Mouse (Mus musculus) lung, embryonic 14.5 days (tissue): ENCODE measurements around the gene Nrxn3. TPM values are rescaled to one million over a fixed set of nuclear protein-coding genes. Genes with fewer than 3 reads are reported as not detected.

Source experiments
- ATAC-seq: fragments of 200-750 bp; cut with Nextera tagmentation; 2 replicates; pipeline ENCODE4 v1.8.0; 2017; ENCODE audit warnings: mild to moderate bottlenecking, moderate TSS enrichment, moderate library complexity; ENCODE audit not compliant: insufficient read depth
- DNase-seq: peaks from one replicate; pipeline ENCODE4 v3.0.0-alpha.2; 2015
- H3K27ac ChIP-seq: fragments of 300-500 bp; sonication (generic); 2 replicates; pipeline ENCODE4 v1.5.1; 2014; ENCODE audit warnings: low read depth, mild to moderate bottlenecking, moderate library complexity
- H3K27me3 ChIP-seq: fragments of 300-500 bp; sonication (generic); 2 replicates; pipeline ENCODE4 v1.6.1; 2014; ENCODE audit warnings: low read length, control low read depth; ENCODE audit not compliant: insufficient read depth
- H3K36me3 ChIP-seq: fragments of 300-500 bp; sonication (generic); 2 replicates; pipeline ENCODE4 v1.6.1; 2014; ENCODE audit warnings: control low read depth; ENCODE audit not compliant: insufficient read depth
- H3K4me1 ChIP-seq: fragments of 300-500 bp; sonication (generic); 2 replicates; pipeline ENCODE4 v1.6.1; 2014; ENCODE audit warnings: antibody characterized with exemption, control low read depth; ENCODE audit not compliant: insufficient read depth
- H3K4me2 ChIP-seq: fragments of 300-500 bp; sonication (generic); 2 replicates; pipeline ENCODE4 v1.6.1; 2014; ENCODE audit warnings: mild to moderate bottlenecking
- H3K4me3 ChIP-seq: fragments of 300-500 bp; sonication (generic); 2 replicates; pipeline ENCODE4 v1.5.1; 2014; ENCODE audit warnings: low read depth, low read length
- H3K9ac ChIP-seq: fragments of 300-500 bp; sonication (generic); 2 replicates; pipeline ENCODE4 v1.6.1; 2014
- H3K9me3 ChIP-seq: fragments of 300-500 bp; sonication (generic); 2 replicates; pipeline ENCODE4 v1.6.1; 2016; ENCODE audit warnings: low read depth, low read length, control low read depth
- CTCF ChIP-seq: IDR thresholded peaks from 2 replicates; pipeline ENCODE4 v1.5.1; 2016; ENCODE audit warnings: antibody characterized with exemption, low read depth
- WGBS: fragments of 180-500 bp; shearing (Covaris S2); extraction: QIAGEN DNeasy Blood & Tissue Kit; methylation state at CpG from one replicate; pipeline ENCODE4 v1.1.7; 2014; 5-methylcytosine and 5-hydroxymethylcytosine counted together
- polyA plus RNA-seq: library from polyadenylated mRNA; unstranded; fragments of >200 nt; fragmentation: Nextera tagmentation; extraction: Ambion mirVana; gene quantifications from 2 replicates; pipeline ENCODE4 v1.2.1, GENCODE M21; 2014

The Nrxn3 gene
- polyA plus RNA-seq, 1 experiment from 2014 or later: 3.9 TPM

DNA sequence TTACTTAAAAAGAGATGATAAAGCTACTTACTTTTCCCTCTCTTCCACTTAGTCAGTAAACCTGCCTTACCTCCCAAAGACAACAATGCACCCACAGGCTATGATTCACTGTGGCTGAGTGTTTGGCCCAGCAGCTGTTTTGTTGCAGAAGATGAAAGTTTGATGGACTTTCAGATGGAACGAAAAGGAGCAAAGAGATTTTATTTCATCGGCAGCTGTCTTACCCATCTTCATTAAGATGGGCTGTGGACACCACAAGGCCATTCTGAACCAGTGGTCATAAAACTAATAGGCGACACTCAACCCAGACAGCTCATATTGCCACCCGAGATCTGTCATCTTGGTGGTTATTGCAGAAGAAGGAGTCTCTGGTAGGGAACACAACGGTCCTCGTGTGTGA lies 1108.6 kb downstream of the Nrxn3 start:
- H3K4me1 ChIP-seq: no peaks in the 10 kb centered on the region
- H3K9ac ChIP-seq: no peak overlapping the region
- no peaks in the 10 kb centered on the region for H3K9me3 ChIP-seq
- no peaks in the 10 kb centered on the region for H3K36me3 ChIP-seq
- DNase-seq: no peak
- WGBS: 80% methylated on average over 6 of the region's 6 CpGs
- no peak overlapping the region for H3K4me3 ChIP-seq
- no peak overlapping the region for H3K27ac ChIP-seq
- TF ChIP-seq CTCF: no peak
- no peak overlapping the region for H3K4me2 ChIP-seq
- no peak for ATAC-seq
- no peaks in the 10 kb centered on the region for H3K27me3 ChIP-seq

- no peak overlapping the region for H3K9ac ChIP-seq
- no peaks in the 10 kb centered on the region for H3K27me3 ChIP-seq
- 36% methylated on average over 3 of the region's 3 CpGs for WGBS
- ATAC-seq: no peak
- H3K27ac ChIP-seq: no peak overlapping the region
- no peak for DNase-seq
- H3K4me2 ChIP-seq: no peak overlapping the region
- H3K4me3 ChIP-seq: no peak overlapping the region
- no peak for TF ChIP-seq CTCF
- no peaks in the 10 kb centered on the region for H3K9me3 ChIP-seq
- no peaks in the 10 kb centered on the region for H3K4me1 ChIP-seq
- no peaks in the 10 kb centered on the region for H3K36me3 ChIP-seq
Observed at GRCm38 (mm10) chr12:89836271-89836670, 1113.6 kb downstream of the Nrxn3 start.

DNA sequence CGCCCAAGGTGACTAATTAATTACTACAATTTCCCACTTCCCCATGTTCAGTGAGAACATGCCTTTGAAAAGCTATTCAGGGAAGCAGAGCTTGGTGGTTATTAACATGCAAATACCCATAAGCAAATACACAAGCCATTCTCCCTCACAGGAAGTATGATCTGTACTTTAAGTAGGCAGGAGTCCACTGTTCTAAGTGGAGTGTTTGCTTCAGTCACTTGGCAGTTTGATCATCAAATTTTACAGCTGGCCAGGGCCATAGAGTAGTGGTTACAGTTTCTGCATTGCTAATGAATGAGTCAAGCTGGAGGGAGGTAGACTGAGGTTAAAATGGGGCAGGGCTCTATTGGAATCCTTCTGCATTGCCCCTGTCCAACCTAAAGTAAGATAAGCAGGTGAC lies 1120.2 kb downstream of the Nrxn3 start:
- no peak for DNase-seq
- Histone ChIP-seq H3K4me1 (no peaks in the 10 kb centered on the region), H3K9me3 (no peaks in the 10 kb centered on the region), H3K4me3 (no peak overlapping the region), H3K27ac (no peak overlapping the region), H3K27me3 (no peaks in the 10 kb centered on the region), H3K9ac (no peak overlapping the region), H3K4me2 (no peak overlapping the region), H3K36me3 (no peaks in the 10 kb centered on the region)
- no peak for ATAC-seq
- no peak for TF ChIP-seq CTCF
- 83% methylated on average over 1 of the region's 1 CpGs for WGBS

- no peak for ATAC-seq
- Histone ChIP-seq H3K36me3 (no peaks in the 10 kb centered on the region), H3K4me3 (no peak overlapping the region), H3K9ac (no peak overlapping the region), H3K27ac (no peak overlapping the region), H3K9me3 (no peaks in the 10 kb centered on the region), H3K4me1 (no peaks in the 10 kb centered on the region), H3K4me2 (no peak overlapping the region), H3K27me3 (no peaks in the 10 kb centered on the region)
- no peak for TF ChIP-seq CTCF
- WGBS: 41% methylated on average over 1 of the region's 1 CpGs
- DNase-seq: no peak
Observed at GRCm38 (mm10) chr12:89848116-89848515, 1125.4 kb downstream of the Nrxn3 start.

- no peaks in the 10 kb centered on the region for H3K36me3 ChIP-seq
- no peak overlapping the region for H3K4me2 ChIP-seq
- WGBS: 64% methylated on average over 4 of the region's 4 CpGs
Observed at GRCm38 (mm10) chr12:89854355-89854754, 1131.7 kb downstream of the Nrxn3 start.

DNA sequence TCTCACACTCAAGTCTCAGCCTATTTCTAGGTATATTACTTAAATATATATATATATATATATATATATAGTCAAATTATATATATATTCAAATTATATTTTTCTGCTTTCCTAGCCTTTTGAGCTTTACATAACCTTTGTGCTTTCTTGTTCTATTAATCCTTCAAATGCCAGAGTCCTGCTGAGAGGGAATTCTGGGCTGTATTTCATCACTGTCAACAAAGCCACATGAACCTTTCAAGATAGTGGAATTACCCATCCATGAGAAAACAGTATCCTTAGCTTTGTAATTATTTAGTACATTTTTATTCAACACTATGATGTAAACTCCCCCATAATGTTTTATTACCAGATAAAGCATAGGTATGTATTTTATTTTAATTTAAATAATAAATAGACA lies 1144.4 kb downstream of the Nrxn3 start:
- no peak for DNase-seq
- Histone ChIP-seq H3K27ac (no peak overlapping the region), H3K9ac (no peak overlapping the region), H3K36me3 (no peaks in the 10 kb centered on the region), H3K27me3 (no peaks in the 10 kb centered on the region), H3K4me2 (no peak overlapping the region), H3K9me3 (no peaks in the 10 kb centered on the region), H3K4me3 (no peak overlapping the region), H3K4me1 (no peaks in the 10 kb centered on the region)
- TF ChIP-seq CTCF: no peak
- ATAC-seq: no peak

More at GRCm38 (mm10) chr12:89854355-89854754, 1131.7 kb downstream of the Nrxn3 start:
- Histone ChIP-seq H3K9ac (no peak overlapping the region), H3K4me3 (no peak overlapping the region), H3K4me1 (no peaks in the 10 kb centered on the region), H3K27ac (no peak overlapping the region), H3K27me3 (no peaks in the 10 kb centered on the region), H3K9me3 (no peaks in the 10 kb centered on the region)
- no peak for ATAC-seq
- no peak for DNase-seq
- no peak for TF ChIP-seq CTCF

DNA sequence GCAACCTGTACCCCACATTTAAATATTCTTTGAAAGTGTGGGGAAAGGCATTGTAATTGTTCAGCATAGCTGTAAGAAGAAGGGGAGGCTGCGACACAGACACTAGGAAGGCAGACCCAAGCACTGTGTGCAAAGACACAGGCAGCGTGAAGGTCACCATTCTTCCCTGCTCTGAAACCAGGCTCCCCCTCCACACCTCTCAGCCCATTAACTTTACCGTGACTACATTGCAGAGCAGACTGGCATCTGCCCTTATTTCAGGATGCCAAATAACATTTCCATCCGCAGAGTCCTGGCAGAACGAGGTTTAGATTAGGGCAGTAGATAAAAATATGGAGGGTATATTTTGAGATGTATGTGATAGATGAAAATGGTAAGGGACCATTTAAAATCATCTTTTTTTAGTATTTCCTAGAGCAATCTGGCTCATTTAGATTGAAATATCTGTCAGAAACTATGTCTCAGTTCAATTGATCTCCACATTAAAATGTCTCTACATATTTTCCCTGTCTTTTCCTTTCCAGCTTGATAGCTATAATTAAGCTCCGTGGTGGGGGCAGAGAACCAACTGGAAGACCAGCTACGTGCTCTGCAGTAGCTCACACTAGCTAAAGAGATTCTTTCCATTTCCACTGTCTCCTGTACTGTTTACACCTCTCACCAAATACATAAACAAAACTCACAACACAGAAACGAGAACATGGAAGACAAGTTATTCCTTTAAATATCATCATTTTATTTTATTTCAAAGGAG lies 1160.1 kb downstream of the Nrxn3 start:
- no peak overlapping the region for H3K9ac ChIP-seq
- 57% methylated on average over 8 of the region's 8 CpGs for WGBS
- no peaks in the 10 kb centered on the region for H3K27me3 ChIP-seq
- no peak overlapping the region for H3K4me3 ChIP-seq
- no peak overlapping the region for H3K4me2 ChIP-seq
- H3K4me1 ChIP-seq: no peaks in the 10 kb centered on the region
- no peaks in the 10 kb centered on the region for H3K9me3 ChIP-seq
- DNase-seq (no peak), ATAC-seq (no peak)
- TF ChIP-seq CTCF: no peak
- no peak overlapping the region for H3K27ac ChIP-seq
- H3K36me3 ChIP-seq: no peaks in the 10 kb centered on the region
